Mouse (Mus musculus) B cell, adult 67 days (primary cell): Measurements from ENCODE around the gene Zbtb22. TPM values are rescaled to one million over a fixed set of nuclear protein-coding genes. Genes with fewer than 3 reads are reported as not detected.

Experiments used
- total RNA-seq, 2 experiments: library from RNA; stranded (reverse); gene quantifications; 4 replicates each; pipeline ENCODE4 v1.2.4; 2023

Zbtb22 gene
- total RNA-seq = 10 to 100 TPM; 34.9 to 41.2 TPM

DNA sequence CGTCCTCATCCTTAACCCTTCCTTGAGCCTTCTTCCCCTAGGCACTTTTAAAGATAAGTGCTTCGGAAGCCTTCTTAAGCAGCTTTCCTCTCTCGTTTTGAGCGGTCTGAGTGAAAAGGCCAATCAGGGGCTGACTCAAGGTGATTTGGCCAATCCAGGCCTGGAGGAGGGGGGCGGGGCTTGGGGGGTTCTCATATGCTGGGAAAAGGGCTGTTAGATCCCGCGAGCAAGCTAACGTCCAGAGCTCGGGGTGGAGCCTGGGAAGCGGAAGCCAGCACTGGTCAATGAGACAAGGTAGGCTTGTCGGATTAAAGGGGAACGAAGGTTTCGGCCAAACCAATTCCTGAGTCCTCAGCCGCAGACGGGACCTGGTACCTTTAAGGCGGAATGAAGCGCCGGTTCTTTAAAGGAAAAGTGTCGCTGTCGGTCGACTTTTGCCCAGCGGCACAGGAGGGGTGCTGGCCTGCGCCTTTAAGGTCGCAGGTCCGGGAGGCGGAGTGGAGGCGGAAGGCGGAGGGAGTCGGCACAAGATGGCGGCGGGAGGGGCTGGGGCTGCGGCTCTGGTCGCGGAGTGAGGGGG, at the start of gene Zbtb22, which contains the start of gene Tapbp:
Gene Zbtb22, plus strand, starts transcription at position 234 of the 580 bp plus-strand sequence.
Gene Tapbp, plus strand, starts transcription at position 229 of the 580 bp plus-strand sequence.

DNA sequence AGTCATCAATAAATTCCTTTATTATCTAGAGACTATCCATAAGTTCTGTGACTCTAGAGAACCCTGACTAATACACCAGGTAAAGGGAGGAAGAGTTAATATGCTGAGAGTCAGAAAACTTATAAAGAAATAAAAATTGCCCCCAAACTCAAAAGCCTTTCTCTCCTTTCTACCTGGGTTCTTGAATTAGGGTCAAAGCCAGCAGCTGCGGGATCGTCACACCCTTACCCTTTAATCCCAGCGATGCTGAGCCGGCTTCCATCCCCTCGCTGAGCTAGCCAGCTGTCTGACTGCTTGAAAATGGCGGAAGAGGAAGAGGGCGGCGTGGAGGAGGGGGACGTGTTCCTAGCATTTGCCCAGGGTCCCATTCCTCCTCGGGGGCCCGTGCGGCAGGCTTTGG, 42.2 kb upstream of the Zbtb22 start, which contains the start of gene Gm7029:
Gene Gm7029, plus strand, starts transcription at position 301 of the 400 bp plus-strand sequence.

DNA sequence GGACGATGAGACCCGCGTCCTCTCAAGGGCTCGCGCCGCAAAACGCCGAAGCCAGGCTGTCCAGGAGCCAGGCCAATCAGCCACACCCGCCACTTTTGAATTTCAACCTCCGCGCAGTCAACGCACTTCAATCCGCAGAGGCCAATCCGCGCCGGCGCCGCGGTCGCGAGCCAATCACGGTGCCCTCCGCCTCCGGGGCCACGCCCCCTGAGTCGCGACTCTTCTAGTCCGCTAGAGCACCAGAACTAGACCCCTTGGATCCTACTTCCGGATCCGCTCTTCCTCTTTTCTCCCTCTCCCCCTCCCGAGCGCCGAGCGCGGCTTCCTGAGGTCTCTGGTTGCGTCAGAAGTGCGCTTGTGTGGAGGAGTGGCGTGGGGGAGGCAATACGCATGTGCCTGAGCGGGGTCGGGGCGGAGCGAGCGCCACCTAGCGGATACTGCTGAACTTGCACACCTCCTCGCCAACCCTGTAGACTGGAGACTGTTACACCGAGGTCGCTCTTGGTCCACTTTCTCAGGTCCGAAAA, 25.1 kb upstream of the Zbtb22 start, which contains the start of gene Kifc1:
Gene Kifc1, minus strand, starts transcription at position 129 of the 527 bp plus-strand sequence.

DNA sequence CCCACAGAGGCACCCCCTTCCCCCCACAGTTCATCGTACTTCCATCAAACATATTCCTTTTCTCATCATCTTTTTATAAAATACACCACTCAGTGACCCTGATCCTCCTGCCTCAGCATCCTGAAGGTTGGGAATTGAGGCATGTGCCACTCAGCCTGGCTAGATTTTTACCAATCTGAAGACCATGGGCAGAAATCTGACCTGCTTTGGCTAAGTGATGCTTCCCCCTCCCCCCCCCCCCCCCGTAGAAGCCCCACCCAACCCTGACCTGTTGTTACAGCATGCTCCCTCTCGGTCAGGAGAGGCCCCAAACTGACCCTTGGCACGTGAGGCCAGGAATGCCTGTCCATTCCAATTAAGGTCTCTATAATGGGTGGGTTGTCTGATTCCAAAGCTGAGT, 10.9 kb upstream of the Zbtb22 start, which contains the start of gene Platr17:
Gene Platr17, plus strand, starts transcription at position 301 of the 400 bp plus-strand sequence.

DNA sequence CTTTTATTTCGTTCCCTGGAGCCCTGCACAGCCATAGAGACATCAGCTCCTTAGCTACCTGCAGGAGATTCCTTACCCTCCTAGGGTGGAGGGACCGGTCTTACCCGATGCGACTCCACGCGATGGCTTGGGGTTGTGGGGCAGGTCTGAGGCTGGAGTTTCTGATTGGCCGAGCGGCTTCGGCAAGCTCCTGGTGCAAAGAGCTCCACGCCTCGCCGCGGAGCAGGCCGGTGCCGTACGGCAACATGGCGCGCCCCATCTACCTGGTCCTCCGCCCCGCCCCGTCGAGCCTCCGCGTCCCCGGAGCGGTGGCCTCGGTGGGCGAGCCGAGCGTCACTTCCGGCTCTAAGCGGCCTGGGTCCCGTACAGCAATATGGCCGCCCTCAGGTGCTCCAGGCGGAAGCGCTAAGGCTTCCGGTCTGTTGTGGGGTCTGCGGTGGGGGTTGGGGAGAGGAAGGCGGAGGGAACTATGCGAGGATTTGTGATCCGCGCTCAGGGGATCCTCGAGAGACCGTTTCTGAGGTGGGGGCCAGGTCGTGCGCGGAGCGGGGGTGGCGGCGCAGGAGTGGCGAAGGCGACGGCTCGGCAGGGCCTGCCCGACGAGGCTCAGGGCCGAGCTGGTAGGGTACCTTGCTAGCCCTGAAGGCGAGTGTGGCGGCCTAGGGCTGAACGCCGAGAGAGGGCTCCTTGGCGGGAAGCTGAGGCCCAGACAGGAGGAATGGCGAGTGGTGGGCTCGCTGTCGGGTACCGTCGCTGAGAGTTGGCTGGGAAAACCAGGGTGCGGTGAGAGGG, 6.4 kb upstream of the Zbtb22 start, which contains the start of gene Daxx:
Gene Daxx, plus strand, starts transcription at position 338 of the 792 bp plus-strand sequence.

DNA sequence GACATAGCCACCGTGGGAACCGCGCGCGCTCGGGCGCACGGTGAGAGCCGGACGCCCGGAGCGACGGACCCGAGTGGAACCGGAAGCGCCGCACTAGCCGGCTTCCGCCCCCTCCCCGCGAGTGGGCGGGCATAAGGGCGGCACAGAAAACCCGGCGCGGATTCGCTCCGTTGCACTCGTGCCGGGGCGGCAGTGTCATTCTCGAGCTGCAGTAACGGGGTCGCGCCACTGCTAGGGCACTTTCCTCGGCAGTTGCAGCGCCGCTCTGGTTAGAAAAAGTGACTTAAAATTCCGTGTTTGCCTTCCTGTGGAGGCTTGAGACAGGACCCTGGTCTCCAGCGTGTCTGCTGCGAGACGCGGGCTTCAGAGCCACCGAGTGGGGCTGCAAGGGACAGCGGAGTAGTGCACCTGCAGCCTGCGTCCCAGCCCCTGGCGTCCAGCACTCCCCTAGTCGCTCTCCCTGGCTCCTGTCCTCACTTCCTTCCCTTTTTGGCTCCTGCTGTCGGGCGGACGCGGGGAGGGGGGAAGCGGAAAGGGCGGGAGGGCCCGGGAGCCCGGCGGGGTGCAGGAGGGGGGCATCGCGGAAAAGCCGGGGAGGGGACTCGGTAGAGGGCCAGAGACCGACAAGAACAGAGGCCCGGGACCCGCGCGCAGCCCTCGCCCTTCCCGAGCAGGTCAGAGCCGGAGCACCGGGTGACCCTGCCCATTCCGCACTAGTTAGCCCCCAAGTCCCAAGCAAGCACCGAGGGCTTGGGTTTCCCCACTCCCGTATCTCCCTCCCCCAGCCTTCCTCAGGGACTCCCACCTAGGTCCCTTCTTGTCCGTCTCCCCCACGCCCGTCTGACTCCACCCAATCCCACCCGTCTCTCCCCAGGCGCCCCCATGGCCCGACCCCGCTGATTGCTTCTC, 13.9 kb downstream of the Zbtb22 start, which contains the start of gene Rgl2:
Gene Rgl2, plus strand, starts transcription at position 173 of the 909 bp plus-strand sequence.

DNA sequence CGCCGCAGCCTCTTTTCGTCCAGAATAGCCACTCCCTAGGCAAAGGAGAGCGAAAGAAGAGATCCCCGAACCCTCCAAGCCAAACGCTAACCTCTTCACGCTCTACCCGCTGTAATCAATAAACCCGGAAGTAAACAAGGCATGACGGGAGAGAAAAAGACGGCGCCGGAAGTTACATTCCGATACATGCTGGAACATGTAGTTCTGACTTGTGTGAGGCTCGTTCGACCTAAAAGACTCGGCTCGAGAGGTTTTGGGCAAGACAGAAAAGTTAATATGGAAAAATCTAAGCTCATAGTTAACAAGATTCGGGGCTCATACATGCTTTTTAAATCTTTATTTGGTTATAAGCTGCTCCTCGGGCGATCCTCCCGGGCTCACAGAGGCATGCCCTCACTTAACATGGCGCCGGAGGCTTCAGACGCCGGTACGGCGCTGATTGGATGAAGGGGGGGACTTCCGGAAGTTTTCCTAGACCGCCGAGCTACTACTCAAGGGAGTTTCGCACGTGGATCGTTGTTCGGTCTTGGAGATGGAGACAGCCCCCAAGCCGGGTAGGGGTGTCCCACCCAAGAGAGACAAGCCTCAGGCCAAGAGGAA, 24.6 kb downstream of the Zbtb22 start, which contains the start of the genes Pfdn6 and Wdr46:
Gene Pfdn6, minus strand, starts transcription at position 138 of the 600 bp plus-strand sequence.
Gene Wdr46, plus strand, starts transcription at position 455 of the 600 bp plus-strand sequence.

DNA sequence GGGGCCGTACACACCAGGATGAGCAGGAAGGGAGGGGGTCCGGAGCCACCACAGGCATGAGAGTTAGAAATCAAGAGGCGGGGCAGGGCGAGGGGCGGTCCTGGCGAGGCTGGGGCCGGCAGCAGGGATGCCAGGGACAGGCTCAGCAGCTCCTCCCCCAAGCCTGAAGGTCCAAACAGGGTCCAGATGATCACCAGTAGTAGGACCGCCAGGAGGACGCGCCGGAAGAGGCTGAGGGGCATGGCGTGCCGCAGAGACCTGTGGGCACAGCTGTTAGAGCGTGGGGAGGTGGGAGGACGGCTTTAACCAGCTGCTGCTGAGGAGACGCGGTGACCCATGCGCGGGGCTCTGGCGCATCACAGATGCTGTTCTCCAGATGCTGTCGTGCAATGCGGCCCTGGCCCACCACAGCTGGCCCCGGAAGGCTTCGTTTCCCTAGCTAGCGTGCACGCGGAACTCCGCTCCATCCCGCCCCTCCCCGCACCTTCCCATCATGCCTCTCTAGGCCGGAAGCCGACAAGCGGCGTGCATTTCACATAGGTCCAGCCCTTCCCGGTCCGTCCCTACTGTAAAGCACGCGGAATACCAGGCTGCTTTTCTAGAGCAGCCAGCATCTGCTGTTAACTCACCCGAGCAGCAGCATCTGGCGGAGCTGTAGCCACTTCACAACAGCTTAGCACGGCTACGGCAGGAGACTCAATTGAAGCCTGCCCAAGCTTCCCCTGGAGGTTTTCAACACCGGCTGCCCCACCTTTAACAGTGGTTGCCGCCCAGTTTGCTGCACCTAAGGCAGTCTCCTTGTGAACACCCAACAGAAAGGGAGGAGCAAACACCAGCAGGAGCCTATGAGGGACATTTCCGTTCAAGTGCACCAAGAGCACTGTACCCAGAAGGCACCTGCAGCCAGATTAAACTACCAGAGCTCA, 35.6 kb downstream of the Zbtb22 start, which contains the start of gene B3galt4:
Gene B3galt4, minus strand, starts transcription at position 468 of the 926 bp plus-strand sequence.

DNA sequence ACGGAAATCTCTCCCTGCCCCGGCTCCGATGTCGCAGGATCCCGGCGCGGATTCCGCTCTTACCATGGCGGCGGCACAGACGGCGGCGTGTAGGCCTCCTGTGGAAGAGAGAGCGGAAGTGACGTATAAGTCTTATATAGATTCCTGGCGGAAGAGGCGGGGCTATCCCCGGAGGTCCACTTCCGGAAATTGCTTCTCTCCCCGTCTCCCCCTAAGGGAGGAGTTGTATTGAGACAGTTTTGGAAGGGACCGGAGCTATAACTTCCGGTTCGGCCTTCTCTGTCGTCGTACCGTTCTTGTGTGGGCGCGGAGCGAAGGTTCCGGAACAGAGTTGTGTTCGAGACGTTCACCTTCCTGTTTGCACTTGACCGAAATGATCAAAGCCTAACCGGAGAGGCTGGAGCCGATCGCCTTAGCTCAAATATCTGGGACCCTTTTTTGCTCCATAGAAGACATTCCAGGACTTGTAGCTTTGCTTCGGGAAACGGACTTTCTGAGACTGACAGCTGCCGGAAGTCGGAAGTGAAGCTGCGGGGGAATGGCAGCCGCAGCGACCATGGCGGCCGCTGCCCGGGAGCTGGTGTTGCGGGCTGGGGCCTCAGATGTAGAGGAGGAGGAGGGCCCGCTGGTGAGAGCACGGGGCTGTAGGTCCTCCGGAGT, 40.0 kb downstream of the Zbtb22 start, which contains the start of the genes Vps52 and Rps18:
Gene Vps52, plus strand, starts transcription at position 258 of the 660 bp plus-strand sequence.
Gene Rps18, minus strand, starts transcription at position 447 of the 660 bp plus-strand sequence.

Other genes with a start within 250 kb of the Zbtb22 start
- gene Hnrnpm, start 229.0 kb upstream of the Zbtb22 start, total RNA-seq = 100 to 1,000 TPM; 357 to 366 TPM
- 10 to 100 TPM; 46.9 to 54.2 TPM for gene March2, start 197.2 kb upstream of the Zbtb22 start, total RNA-seq
- gene Rab11b, start 155.4 kb upstream of the Zbtb22 start, total RNA-seq = 100 to 1,000 TPM; 199 to 206 TPM
- under 1 TPM in 1 of 2 experiments, not detected in 1; 0.15 TPM for gene Angptl4, start 134.1 kb upstream of the Zbtb22 start, total RNA-seq
- gene Kank3, start 105.4 kb upstream of the Zbtb22 start, total RNA-seq = 1 to 10 TPM in 1 of 2 experiments, under 1 TPM in 1; 0.74 to 3.9 TPM
- 1,000 to 10,000 TPM; 3,497 to 3,557 TPM for gene Rps28, start 91.3 kb upstream of the Zbtb22 start, total RNA-seq
- 100 to 1,000 TPM; 143 to 152 TPM for gene Ndufa7, start 91.3 kb upstream of the Zbtb22 start, total RNA-seq
- 1 to 10 TPM; 4.5 to 7.4 TPM for gene Cd320, start 72.8 kb upstream of the Zbtb22 start, total RNA-seq
- gene Gm7029, start 42.1 kb upstream of the Zbtb22 start, total RNA-seq = not detected
- gene Kifc1, start 25.2 kb upstream of the Zbtb22 start, total RNA-seq = 1 to 10 TPM; 3.7 to 4.7 TPM
- gene Platr17, start 10.8 kb upstream of the Zbtb22 start, total RNA-seq = under 1 TPM; 0.74 to 0.96 TPM
- gene Daxx, start 6.5 kb upstream of the Zbtb22 start, total RNA-seq = 10 to 100 TPM; 56.7 to 66.7 TPM
- gene Tapbp, start within 50 bp of the Zbtb22 start, total RNA-seq = 100 to 1,000 TPM; 452 to 506 TPM
- gene Rgl2, start 13.6 kb downstream of the Zbtb22 start, total RNA-seq = 100 to 1,000 TPM; 191 to 196 TPM
- 10 to 100 TPM; 62.1 to 66.8 TPM for gene Pfdn6, start 24.4 kb downstream of the Zbtb22 start, total RNA-seq
- 10 to 100 TPM; 40.2 to 41.2 TPM for gene Wdr46, start 24.8 kb downstream of the Zbtb22 start, total RNA-seq
- 1 to 10 TPM; 6.1 to 7.1 TPM for gene B3galt4, start 35.6 kb downstream of the Zbtb22 start, total RNA-seq
- 10 to 100 TPM; 95.0 to 95.1 TPM for gene Vps52, start 39.9 kb downstream of the Zbtb22 start, total RNA-seq
- 1,000 to 10,000 TPM; 1,402 to 1,461 TPM for gene Rps18, start 40.1 kb downstream of the Zbtb22 start, total RNA-seq
- gene H2-K1, start 84.4 kb downstream of the Zbtb22 start, total RNA-seq = 1,000 to 10,000 TPM; 2,757 to 2,769 TPM
- gene Ring1, start 108.8 kb downstream of the Zbtb22 start, total RNA-seq = 10 to 100 TPM; 35.8 to 40.6 TPM
- 100 to 1,000 TPM; 145 to 161 TPM for gene H2-Ke6, start 112.2 kb downstream of the Zbtb22 start, total RNA-seq
- gene Slc39a7, start 115.8 kb downstream of the Zbtb22 start, total RNA-seq = 10 to 100 TPM; 81.1 to 92.0 TPM
- gene Rxrb, start 115.9 kb downstream of the Zbtb22 start, total RNA-seq = 100 to 1,000 TPM; 119 to 129 TPM
- 1 to 10 TPM; 9.3 to 9.6 TPM for gene Col11a2, start 123.5 kb downstream of the Zbtb22 start, total RNA-seq
- gene H2-Oa, start 176.4 kb downstream of the Zbtb22 start, total RNA-seq = 100 to 1,000 TPM; 208 to 232 TPM
- gene H2-DMa, start 203.6 kb downstream of the Zbtb22 start, total RNA-seq = 100 to 1,000 TPM; 579 to 585 TPM
- gene Brd2, start 206.7 kb downstream of the Zbtb22 start, total RNA-seq = 100 to 1,000 TPM; 526 to 537 TPM
- 1,000 to 10,000 TPM; 1,421 to 1,463 TPM for gene H2-DMb2, start 227.4 kb downstream of the Zbtb22 start, total RNA-seq
- gene H2-DMb1, start 237.2 kb downstream of the Zbtb22 start, total RNA-seq = 100 to 1,000 TPM; 605 to 615 TPM